Mouse (Mus musculus) MEL (cell line): Measurements from ENCODE around the gene Toe1. TPM values are rescaled to one million over a fixed set of nuclear protein-coding genes. Genes with fewer than 3 reads are reported as not detected.
A peak's percentile ranks its signal among the peaks of the same experiment; 100 is the strongest.

ENCODE experiments used
- DNase-seq: peaks from one replicate; pipeline ENCODE4 v3.0.0; 2011; ENCODE audit warnings: low read depth, low spot score
- H3K27ac ChIP-seq: 2 replicates; pipeline ENCODE4 v1.5.1; 2012; ENCODE audit warnings: low read depth, mild to moderate bottlenecking, control low read depth, low read length, moderate library complexity; ENCODE audit not compliant: control insufficient read depth
- H3K27me3 ChIP-seq, 2 experiments: fragments of 150-350 bp in 1 of 2; sonication (generic) in 1 of 2; 2 replicates each; pipeline ENCODE4 v1.6.1; 2012; ENCODE audit warnings: low read length in 2 of 2, mild to moderate bottlenecking in 2 of 2, improper control_type of control experiment in 1 of 2, moderate library complexity in 1 of 2; ENCODE audit not compliant: insufficient read depth in 2 of 2, control insufficient read depth in 1 of 2
- H3K36me3 ChIP-seq, 2 experiments: 2 replicates each; pipeline ENCODE4 v1.6.1; 2012 to 2014; ENCODE audit warnings: low read length in 2 of 2, improper control_type of control experiment in 1 of 2, inconsistent platforms in 1 of 2, mild to moderate bottlenecking in 1 of 2; ENCODE audit not compliant: insufficient read depth in 2 of 2, control insufficient read depth in 1 of 2
- H3K4me1 ChIP-seq, 2 experiments: fragments of 150-350 bp in 1 of 2; sonication (generic) in 1 of 2; 2 replicates each; pipeline ENCODE4 v1.6.1; 2012; ENCODE audit warnings: low read length in 2 of 2, improper control_type of control experiment in 1 of 2, mild to moderate bottlenecking in 1 of 2; ENCODE audit not compliant: insufficient read depth in 2 of 2, control insufficient read depth in 1 of 2
- H3K4me3 ChIP-seq, 2 experiments: fragments of 150-350 bp in 1 of 2; sonication (generic) in 1 of 2; 2 replicates each; pipeline ENCODE4 v1.5.1; 2012; ENCODE audit warnings: low read depth in 2 of 2, low read length in 2 of 2, mild to moderate bottlenecking in 2 of 2, moderate library complexity in 2 of 2, control low read depth in 1 of 2, improper control_type of control experiment in 1 of 2; ENCODE audit not compliant: control insufficient read depth in 1 of 2, insufficient read depth in 1 of 2
- H3K79me2 ChIP-seq: 2 replicates; pipeline ENCODE4 v1.6.1; 2012; ENCODE audit warnings: mild to moderate bottlenecking, low read length, moderate library complexity; ENCODE audit not compliant: control insufficient read depth, poor library complexity, insufficient read depth
- H3K9ac ChIP-seq: 2 replicates; pipeline ENCODE4 v1.6.1; 2012; ENCODE audit warnings: low read depth, mild to moderate bottlenecking, control low read depth, low read length, moderate library complexity; ENCODE audit not compliant: control insufficient read depth, poor library complexity, severe bottlenecking
- H3K9me3 ChIP-seq: fragments of 150-350 bp; sonication (generic); replicated peaks from 2 replicates; pipeline ENCODE4 v1.6.1; 2012; ENCODE audit warnings: mild to moderate bottlenecking, low read length, improper control_type of control experiment, moderate library complexity; ENCODE audit not compliant: insufficient read depth
- BHLHE40 ChIP-seq: IDR thresholded peaks from 2 replicates; pipeline ENCODE4 v1.6.1; 2012; ENCODE audit warnings: low read depth, mild to moderate bottlenecking, inconsistent platforms, low read length, improper control_type of control experiment, borderline replicate concordance
- CHD2 ChIP-seq: IDR thresholded peaks from 2 replicates; pipeline ENCODE4 v1.6.1; 2011; ENCODE audit warnings: low read length, improper control_type of control experiment
- E2F4 ChIP-seq: IDR thresholded peaks from 2 replicates; pipeline ENCODE4 v1.6.1; 2011; ENCODE audit warnings: low read depth, low read length, improper control_type of control experiment, borderline replicate concordance
- ELF1 ChIP-seq: IDR thresholded peaks from 2 replicates; pipeline ENCODE4 v1.6.1; 2014; ENCODE audit warnings: low read depth, mild to moderate bottlenecking, inconsistent platforms, low read length, improper control_type of control experiment, moderate library complexity
- EP300 ChIP-seq, 2 experiments: IDR thresholded peaks; 2 replicates each; pipeline ENCODE4 v1.6.1; 2011; ENCODE audit warnings: improper control_type of control experiment in 2 of 2, low read length in 2 of 2, low read depth in 1 of 2, mild to moderate bottlenecking in 1 of 2
- ETS1 ChIP-seq: IDR thresholded peaks from 2 replicates; pipeline ENCODE4 v1.6.1; 2012; ENCODE audit warnings: low read depth, mild to moderate bottlenecking, inconsistent platforms, low read length, improper control_type of control experiment, moderate library complexity
- GABPA ChIP-seq: IDR thresholded peaks from 2 replicates; pipeline ENCODE4 v1.6.1; 2012; ENCODE audit warnings: low read depth, mild to moderate bottlenecking, inconsistent platforms, low read length, improper control_type of control experiment, moderate library complexity
- GATA1 ChIP-seq: IDR thresholded peaks from 2 replicates; pipeline ENCODE4 v1.6.1; 2011; ENCODE audit warnings: low read depth, low read length, improper control_type of control experiment
- HCFC1 ChIP-seq: IDR thresholded peaks from 2 replicates; pipeline ENCODE4 v1.6.1; 2012; ENCODE audit warnings: low read depth, mild to moderate bottlenecking, inconsistent platforms, low read length, improper control_type of control experiment, moderate library complexity
- KAT2A ChIP-seq: conservative IDR thresholded peaks from 2 replicates; pipeline ENCODE4 v1.6.1; 2012; ENCODE audit warnings: low read depth, low read length, improper control_type of control experiment, inconsistent platforms
- MAFK ChIP-seq: IDR thresholded peaks from 2 replicates; pipeline ENCODE4 v1.6.1; 2011; ENCODE audit warnings: low read depth, mild to moderate bottlenecking, low read length, improper control_type of control experiment, borderline replicate concordance
- MAX ChIP-seq: IDR thresholded peaks from 2 replicates; pipeline ENCODE4 v1.6.1; 2011; ENCODE audit warnings: low read length, improper control_type of control experiment
- MAZ ChIP-seq: IDR thresholded peaks from 2 replicates; pipeline ENCODE4 v1.6.1; 2012; ENCODE audit warnings: low read depth, mild to moderate bottlenecking, inconsistent platforms, low read length, improper control_type of control experiment
- MXI1 ChIP-seq: IDR thresholded peaks from 2 replicates; pipeline ENCODE4 v1.6.1; 2011; ENCODE audit warnings: mild to moderate bottlenecking, low read depth, low read length, improper control_type of control experiment
- MYB ChIP-seq: IDR thresholded peaks from 2 replicates; pipeline ENCODE4 v1.6.1; 2011; ENCODE audit warnings: mild to moderate bottlenecking, low read depth, low read length, improper control_type of control experiment
- NELFE ChIP-seq: IDR thresholded peaks from 2 replicates; pipeline ENCODE4 v1.6.1; 2011; ENCODE audit warnings: low read depth, low read length, improper control_type of control experiment
- NRF1 ChIP-seq: IDR thresholded peaks from 2 replicates; pipeline ENCODE4 v1.6.1; 2014; ENCODE audit warnings: low read depth, mild to moderate bottlenecking, inconsistent platforms, low read length, improper control_type of control experiment, moderate library complexity; ENCODE audit not compliant: poor library complexity, insufficient read depth, severe bottlenecking
- POLR2A ChIP-seq, 2 experiments: IDR thresholded peaks; 2 replicates each; pipeline ENCODE4 v1.6.1; 2011 to 2012; ENCODE audit warnings: low read length in 2 of 2, mild to moderate bottlenecking in 2 of 2, control low read depth in 1 of 2, improper control_type of control experiment in 1 of 2, low read depth in 1 of 2, moderate library complexity in 1 of 2; ENCODE audit not compliant: control insufficient read depth in 1 of 2, insufficient read depth in 1 of 2, poor library complexity in 1 of 2
- POLR2AphosphoS2 ChIP-seq: IDR thresholded peaks from 2 replicates; pipeline ENCODE4 v1.6.1; 2011; ENCODE audit warnings: low read length, improper control_type of control experiment
- RAD21 ChIP-seq: IDR thresholded peaks from 2 replicates; pipeline ENCODE4 v1.6.1; 2011; ENCODE audit warnings: mild to moderate bottlenecking, low read depth, low read length, improper control_type of control experiment
- SIN3A ChIP-seq: IDR thresholded peaks from 2 replicates; pipeline ENCODE4 v1.6.1; 2012; ENCODE audit warnings: low read length, improper control_type of control experiment, inconsistent platforms
- TAL1 ChIP-seq: IDR thresholded peaks from 2 replicates; pipeline ENCODE4 v1.6.1; 2012; ENCODE audit warnings: mild to moderate bottlenecking, inconsistent platforms, low read length, moderate library complexity, mixed read lengths
- TBP ChIP-seq: IDR thresholded peaks from 2 replicates; pipeline ENCODE4 v1.8.0; 2011; ENCODE audit warnings: low read depth, low read length, improper control_type of control experiment
- TCF12 ChIP-seq: IDR thresholded peaks from 2 replicates; pipeline ENCODE4 v1.6.1; 2014; ENCODE audit warnings: low read depth, mild to moderate bottlenecking, inconsistent platforms, low read length, improper control_type of control experiment, moderate library complexity
- UBTF ChIP-seq: IDR thresholded peaks from 2 replicates; pipeline ENCODE4 v1.6.1; 2012; ENCODE audit warnings: low read depth, mild to moderate bottlenecking, inconsistent platforms, low read length, improper control_type of control experiment, moderate library complexity, borderline replicate concordance; ENCODE audit not compliant: insufficient read depth
- ZKSCAN1 ChIP-seq: IDR thresholded peaks from 2 replicates; pipeline ENCODE4 v1.6.1; 2012; ENCODE audit warnings: low read depth, mild to moderate bottlenecking, inconsistent platforms, low read length, improper control_type of control experiment, moderate library complexity
- ZNF384 ChIP-seq: IDR thresholded peaks from 2 replicates; pipeline ENCODE4 v1.6.1; 2012; ENCODE audit warnings: low read depth, mild to moderate bottlenecking, inconsistent platforms, low read length, improper control_type of control experiment
- polyA plus RNA-seq, 2 experiments: library from polyadenylated mRNA; stranded (reverse) in 1 of 2; unstranded in 1 of 2; fragments of >175 nt in 1 of 2; fragments of >200 nt in 1 of 2; gene quantifications; 2 replicates each; pipeline versions ENCODE4 v1.2.1 to v1.2.4; 2012; ENCODE audit warnings: low replicate concordance in 2 of 2, low read depth in 1 of 2; ENCODE audit not compliant: insufficient read length in 2 of 2, insufficient read depth in 1 of 2, missing spikeins in 1 of 2
- total RNA-seq: library from RNA; depleted of rRNA; stranded (reverse); fragments of 300-350 nt; gene quantifications from 2 replicates; pipeline ENCODE4 v1.2.3, GENCODE M21; 2012

Toe1 gene
- total and polyA plus RNA-seq, 3 experiments = 38.3 to 49.3 TPM; not detected in 1

DNA sequence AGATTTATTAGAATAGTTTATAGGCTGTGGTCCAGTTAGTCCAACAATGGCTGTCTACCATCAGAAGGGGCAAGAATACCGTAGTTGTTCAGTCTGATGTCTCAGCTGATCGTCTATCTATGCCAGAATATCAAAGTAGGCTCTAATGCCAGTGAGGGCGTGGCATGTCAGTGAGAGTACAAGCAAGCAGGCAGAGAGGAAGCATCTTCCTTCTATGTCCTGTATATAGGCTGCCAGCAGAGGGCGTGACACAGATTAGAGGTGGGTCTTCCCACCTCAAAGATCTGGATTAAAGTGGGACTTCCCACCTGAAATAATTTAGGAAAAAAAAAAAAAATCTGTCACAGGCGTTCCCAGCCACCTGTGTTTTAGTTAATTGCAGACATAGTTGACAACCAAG lies 7.5 kb downstream of the Toe1 start (continued):
- 0 out of 2 replicates have a peak, but pooled peaks have one; percentile 50 for TF ChIP-seq SIN3A
- no peak for TF ChIP-seq HCFC1
- no peak for TF ChIP-seq E2F4
- TF ChIP-seq KAT2A = no peak
- no peak for TF ChIP-seq MAZ
- no peak for TF ChIP-seq MAFK
- TF ChIP-seq CHD2 = no peak
- no peak for TF ChIP-seq TAL1
- TF ChIP-seq RAD21 = peak; percentile 8
- TF ChIP-seq GATA1 = no peak
- TF ChIP-seq ELF1 = no peak
- TF ChIP-seq TCF12 = no peak
- TF ChIP-seq POLR2A (IDR thresholded peaks at IDR 0.05; ENCODE audit: control insufficient read depth in 1 of 2, insufficient read depth in 1 of 2, low read depth in 1 of 2, low read length in 2 of 2, poor library complexity in 1 of 2) = no peak
- TF ChIP-seq TBP = no peak

DNA sequence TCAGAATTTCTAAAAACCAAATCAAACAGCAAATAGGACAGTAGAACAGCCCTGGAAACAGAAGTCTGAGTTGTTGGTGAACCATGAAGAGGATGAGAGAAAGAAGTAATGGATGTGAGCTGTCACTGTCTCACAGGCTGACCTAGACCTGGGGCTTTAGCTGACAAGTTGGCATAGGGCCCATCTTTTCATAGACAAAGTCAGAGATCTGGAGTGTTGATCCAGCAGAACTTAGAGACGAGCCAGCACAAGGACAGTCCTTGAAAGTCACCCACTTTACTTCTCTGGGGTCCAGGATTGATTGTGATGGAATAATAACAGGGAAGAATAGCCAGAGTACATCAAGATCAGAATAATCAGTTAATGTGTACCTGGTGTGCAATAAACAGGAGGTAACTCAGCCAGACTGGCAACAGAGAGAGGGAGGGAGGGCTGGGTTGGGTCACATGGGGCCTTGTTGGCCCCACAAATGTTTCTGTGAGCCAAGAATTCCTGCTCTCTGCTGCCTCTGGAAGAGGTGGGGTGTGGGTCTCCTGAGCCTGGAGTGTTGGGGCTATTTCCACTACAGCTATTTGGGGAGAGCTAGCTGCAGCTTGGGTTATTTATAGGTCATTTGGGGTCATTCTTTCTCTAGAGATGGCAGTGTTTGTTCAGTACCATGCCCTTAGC lies 10.9 kb downstream of the Toe1 start:
- Histone ChIP-seq H3K4me3 (no peak overlapping the region), H3K79me2 (no peaks in the 10 kb centered on the region), H3K27me3 (no peaks in the 10 kb centered on the region), H3K9ac (no peak overlapping the region), H3K4me1 (no peaks in the 10 kb centered on the region)
- no peak for DNase-seq
- TF ChIP-seq EP300 (IDR thresholded peaks at IDR 0.05; ENCODE audit: low read depth in 1 of 2, low read length in 2 of 2) = no peak
- no peak for TF ChIP-seq MXI1
- TF ChIP-seq MYB = no peak
- no peak for TF ChIP-seq NELFE
- no peak for TF ChIP-seq ZNF384
- no peak for TF ChIP-seq ETS1
- TF ChIP-seq MAX = no peak
- no peak for TF ChIP-seq NRF1
- no peak for TF ChIP-seq ZKSCAN1
- TF ChIP-seq POLR2AphosphoS2 = no peak
- no peak for TF ChIP-seq BHLHE40
- no peak for TF ChIP-seq MAFK
- TF ChIP-seq UBTF = no peak
- TF ChIP-seq KAT2A = no peak
- TF ChIP-seq GABPA = no peak
- no peak for TF ChIP-seq CHD2
- no peak for TF ChIP-seq MAZ
- no peak for TF ChIP-seq SIN3A
- TF ChIP-seq, all 39 proteins: peak for 0
- H3K27ac ChIP-seq = no peak overlapping the region
- no peaks in the 10 kb centered on the region for H3K36me3 ChIP-seq
- no peaks in the 10 kb centered on the region for H3K9me3 ChIP-seq
